Mouse (Mus musculus): ENCODE measurements around the gene Methig1. TPM values are rescaled to one million over a fixed set of nuclear protein-coding genes. Genes with fewer than 3 reads are reported as not detected.

Methig1 gene
- polyA plus RNA-seq, 1 experiment from 2014 or later, result not detected

Other genes starting within 250 kb of the Methig1 start
- gene Atf1, start 125.3 kb upstream of the Methig1 start, polyA plus RNA-seq (2014; fragmentation: Nextera tagmentation; extraction: Ambion mirVana), result 24.5 and 27.3 TPM in 2 replicates
- not detected in 2 replicates for gene Tmprss12, start 72.3 kb upstream of the Methig1 start, polyA plus RNA-seq (2014; fragmentation: Nextera tagmentation; extraction: Ambion mirVana)
- gene Mettl7a1, start 49.0 kb upstream of the Methig1 start, polyA plus RNA-seq (2014; fragmentation: Nextera tagmentation; extraction: Ambion mirVana), result 3.1 and 3.8 TPM in 2 replicates
- not detected in 2 replicates for gene Mettl7a3, start 18.2 kb upstream of the Methig1 start, polyA plus RNA-seq (2014; fragmentation: Nextera tagmentation; extraction: Ambion mirVana)
- 0.15 TPM in 1 of 2 replicates, not detected in the other for gene Mettl7a2, start 51 bp downstream of the Methig1 start, polyA plus RNA-seq (2014; fragmentation: Nextera tagmentation; extraction: Ambion mirVana)
- gene Higd1c, start 11.4 kb downstream of the Methig1 start, polyA plus RNA-seq (2014; fragmentation: Nextera tagmentation; extraction: Ambion mirVana), result not detected in 2 replicates
- gene Gm5475, start 69.0 kb downstream of the Methig1 start, polyA plus RNA-seq (2014; fragmentation: Nextera tagmentation; extraction: Ambion mirVana), result 0.08 TPM in 1 of 2 replicates, not detected in the other
- gene Slc11a2, start 71.9 kb downstream of the Methig1 start, polyA plus RNA-seq (2014; fragmentation: Nextera tagmentation; extraction: Ambion mirVana), result 18.2 and 21.6 TPM in 2 replicates
- 47.3 and 51.1 TPM in 2 replicates for gene Letmd1, start 115.9 kb downstream of the Methig1 start, polyA plus RNA-seq (2014; fragmentation: Nextera tagmentation; extraction: Ambion mirVana)
- 28.9 and 29.9 TPM in 2 replicates for gene Csrnp2, start 142.3 kb downstream of the Methig1 start, polyA plus RNA-seq (2014; fragmentation: Nextera tagmentation; extraction: Ambion mirVana)
- 30.2 and 31.3 TPM in 2 replicates for gene Tfcp2, start 198.9 kb downstream of the Methig1 start, polyA plus RNA-seq (2014; fragmentation: Nextera tagmentation; extraction: Ambion mirVana)
- gene Pou6f1, start 246.8 kb downstream of the Methig1 start, polyA plus RNA-seq (2014; fragmentation: Nextera tagmentation; extraction: Ambion mirVana), result 12.1 and 12.5 TPM in 2 replicates